Mouse (Mus musculus) bone marrow, adult 2 months (tissue): ENCODE results near the gene Upf3a. TPM values are rescaled to one million over a fixed set of nuclear protein-coding genes. Genes with fewer than 3 reads are reported as not detected.

ENCODE experiments used
- H3K27ac ChIP-seq: fragments of 200-500 bp; 2 replicates; pipeline ENCODE4 v1.5.1; 2012; ENCODE audit warnings: low read depth, mild to moderate bottlenecking, control low read depth, inconsistent platforms, low read length; ENCODE audit not compliant: control insufficient read depth, poor library complexity, insufficient read depth
- H3K4me1 ChIP-seq: fragments of 200-500 bp; 2 replicates; pipeline ENCODE4 v1.6.1; 2011; ENCODE audit warnings: low read length; ENCODE audit not compliant: control insufficient read depth, insufficient read depth
- H3K4me3 ChIP-seq: fragments of 200-500 bp; replicated peaks from 2 replicates; pipeline ENCODE3; 2011; ENCODE audit warnings: mild to moderate bottlenecking, low read depth, low read length, control low read depth; ENCODE audit not compliant: control insufficient read depth
- CTCF ChIP-seq: fragments of 200-500 bp; IDR thresholded peaks from 2 replicates; pipeline ENCODE4 v1.5.1; 2011; ENCODE audit warnings: low read length, control low read depth; ENCODE audit not compliant: control insufficient read depth, insufficient read depth
- POLR2A ChIP-seq: fragments of 200-500 bp; IDR thresholded peaks from 2 replicates; pipeline ENCODE4 v1.6.1; 2011; ENCODE audit warnings: low read depth, mild to moderate bottlenecking, control low read depth, low read length, borderline replicate concordance; ENCODE audit not compliant: control insufficient read depth
- WGBS: fragments of 180-500 bp; shearing (Covaris S2); methylation state at CpG from one replicate; pipeline ENCODE4 v1.1.7; 2018; 5-methylcytosine and 5-hydroxymethylcytosine counted together
- polyA plus RNA-seq: library from polyadenylated mRNA; stranded (reverse); fragments of >200 nt; gene quantifications from 2 replicates; pipeline ENCODE4 v1.2.4, GENCODE M21; 2011; ENCODE audit warnings: low replicate concordance; ENCODE audit not compliant: missing spikeins, insufficient read depth, insufficient read length

The Upf3a gene
- polyA plus RNA-seq, 1 experiment = 19.9 TPM

DNA sequence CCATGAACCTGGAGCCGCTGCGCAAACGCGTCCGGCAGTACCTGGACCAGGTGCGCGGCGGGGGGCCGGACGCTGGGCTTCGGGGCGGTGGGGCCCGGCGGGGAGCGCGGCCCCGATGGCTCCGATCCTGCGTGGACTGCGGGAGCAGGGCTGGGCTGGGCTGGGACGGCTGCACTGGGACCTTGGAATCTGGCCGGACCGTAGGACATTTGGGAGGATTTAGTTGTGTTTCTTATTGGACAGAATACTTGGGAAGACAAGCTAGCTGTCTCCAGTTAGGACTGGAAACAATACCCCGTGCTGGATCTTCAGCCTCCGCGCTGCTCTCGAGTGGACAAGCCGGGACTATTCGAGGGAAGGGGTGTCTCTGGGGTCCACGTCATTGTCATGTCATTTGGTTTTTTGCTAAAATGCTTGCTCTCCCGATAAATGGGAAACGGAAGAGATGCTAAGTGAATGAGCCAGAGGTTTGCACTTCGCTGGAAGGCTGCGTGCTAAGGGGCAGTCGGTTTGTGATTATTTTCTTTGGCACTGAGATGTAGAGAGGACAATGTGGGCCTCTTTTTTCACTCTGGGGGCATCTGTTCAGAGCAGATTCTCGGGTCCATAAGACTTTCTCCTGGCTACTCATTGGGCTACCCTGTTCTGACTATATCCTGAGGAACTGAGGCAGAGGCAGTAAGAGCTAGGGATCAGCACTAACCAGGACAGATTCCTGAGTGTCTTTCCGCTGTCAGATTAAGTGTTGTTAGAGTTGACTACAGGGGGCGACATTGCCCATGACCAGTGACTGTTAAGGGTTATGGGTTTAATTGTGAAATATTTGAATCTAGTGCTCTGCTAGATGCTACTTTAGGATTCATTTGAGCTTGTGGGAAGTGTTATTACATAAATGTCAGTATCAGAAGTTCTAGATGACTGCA lies 27.3 kb upstream of the Upf3a start:
- WGBS = under 1% methylated on average over 38 of the region's 38 CpGs
- Histone ChIP-seq H3K27ac (peak overlapping the region; percentile 77), H3K4me3 (peak overlapping the region; percentile 76), H3K4me1 (no peaks in the 10 kb centered on the region)
- TF ChIP-seq CTCF = no peak
- no peak for TF ChIP-seq POLR2A

DNA sequence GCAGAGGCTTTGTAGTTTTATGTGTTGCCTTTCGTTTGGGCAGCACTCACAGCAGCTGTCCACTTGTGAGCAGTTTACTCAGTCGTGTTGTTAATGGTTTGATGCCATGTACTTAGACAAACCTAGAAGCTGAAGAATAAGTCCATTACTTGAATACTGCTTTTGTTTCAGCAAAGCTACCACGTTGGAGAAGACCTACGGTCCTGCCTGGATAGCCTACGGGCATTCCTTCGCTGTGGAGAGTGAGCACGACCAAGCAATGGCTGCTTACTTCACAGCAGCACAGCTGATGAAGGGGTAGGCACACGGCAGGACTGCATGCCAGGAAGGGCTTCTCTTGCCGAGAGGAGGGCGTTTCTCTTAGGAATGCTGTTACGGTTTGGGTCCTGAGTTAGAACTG lies 16.2 kb upstream of the Upf3a start:
- no peaks in the 10 kb centered on the region for H3K4me1 ChIP-seq
- 88% methylated on average over 11 of the region's 11 CpGs for WGBS
- no peak overlapping the region for H3K27ac ChIP-seq
- H3K4me3 ChIP-seq = no peak overlapping the region
- TF ChIP-seq POLR2A (no peak), CTCF (no peak)

DNA sequence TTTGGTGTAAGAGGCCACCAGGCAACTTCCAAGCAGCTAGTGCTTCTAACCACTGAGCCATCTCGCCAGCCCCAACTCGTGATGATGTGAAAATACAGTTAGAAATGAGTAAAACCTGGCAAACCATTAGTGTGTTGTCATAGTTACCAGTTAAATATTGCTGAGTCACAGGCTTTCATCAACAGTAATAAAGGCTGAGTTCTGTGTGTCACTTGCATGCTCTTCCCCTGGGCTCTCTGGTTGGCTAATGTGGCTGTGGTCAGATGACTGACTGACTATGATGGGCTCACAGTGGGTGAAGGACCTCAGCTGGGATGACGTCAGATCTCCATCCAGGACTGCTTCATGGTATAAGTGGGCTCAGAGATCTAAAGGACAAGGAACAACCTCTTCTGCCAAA lies 4.9 kb upstream of the Upf3a start:
- no peak for TF ChIP-seq POLR2A
- no peak for TF ChIP-seq CTCF
- H3K4me1 ChIP-seq = no peaks in the 10 kb centered on the region; the same call in 1 of the 2 replicates
- no peak overlapping the region for H3K27ac ChIP-seq
- no peak overlapping the region for H3K4me3 ChIP-seq
- WGBS = 62% methylated on average over 3 of the region's 3 CpGs

DNA sequence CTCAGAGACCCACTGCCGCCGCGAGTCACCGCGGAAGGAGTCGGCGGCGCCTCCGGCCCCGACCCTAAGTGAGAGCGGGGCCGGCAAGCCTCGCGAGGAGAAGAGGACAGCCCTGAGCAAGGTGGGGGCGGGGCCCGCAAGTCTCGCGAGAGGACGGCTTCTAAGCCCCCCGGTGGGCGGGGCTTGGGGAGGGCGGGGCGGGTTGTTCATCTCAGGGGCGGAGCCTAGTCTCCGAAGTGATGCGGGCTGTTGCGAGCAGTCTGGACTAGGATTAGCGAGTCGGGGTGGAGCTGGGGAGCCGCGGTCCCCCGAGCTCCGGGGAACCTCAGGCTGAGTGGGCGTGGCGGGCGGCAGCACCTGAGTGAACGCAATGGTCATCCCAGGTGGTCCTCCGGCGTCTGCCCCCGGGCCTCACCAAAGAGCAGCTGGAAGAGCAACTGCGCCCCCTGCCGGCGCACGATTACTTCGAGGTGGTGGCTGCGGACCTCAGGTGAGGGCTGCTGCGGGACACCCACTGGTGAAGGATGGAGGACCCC lies 417 bp downstream of the Upf3a start:
- WGBS = under 1% methylated on average over 47 of the region's 47 CpGs
- Histone ChIP-seq H3K4me1 (peaks cover 1% of the 10 kb centered on the region; the same call in 1 of the 2 replicates), H3K27ac (peak overlapping the region; percentile 99), H3K4me3 (peak overlapping the region; percentile 98)
- TF ChIP-seq CTCF (peak; percentile 78), POLR2A (peak; percentile 53; the same call in 1 of the 2 replicates)

DNA sequence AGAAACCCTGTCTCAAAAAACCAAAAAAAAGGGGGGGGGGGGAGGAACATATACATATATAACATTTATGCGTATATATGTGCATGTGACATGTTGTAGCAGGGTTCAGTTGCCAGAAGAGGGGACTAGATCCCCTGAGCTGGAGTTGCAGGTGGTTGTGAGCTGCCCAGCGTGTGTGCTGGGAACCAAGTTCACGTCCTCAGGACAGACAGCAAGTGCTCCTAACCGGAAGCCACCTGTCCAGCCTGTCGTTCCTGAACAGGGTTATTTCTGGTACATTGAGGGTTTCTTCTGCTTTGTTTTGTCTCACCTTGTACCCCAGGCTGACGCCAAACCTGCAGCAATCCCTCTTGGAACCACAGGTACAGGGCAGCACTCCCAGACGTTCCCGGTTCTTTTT lies 4.2 kb downstream of the Upf3a start:
- Histone ChIP-seq H3K4me3 (no peak overlapping the region), H3K27ac (no peak overlapping the region), H3K4me1 (peaks cover 1% of the 10 kb centered on the region; the same call in 1 of the 2 replicates)
- TF ChIP-seq POLR2A = no peak
- no peak for TF ChIP-seq CTCF
- 84% methylated on average over 8 of the region's 8 CpGs for WGBS

DNA sequence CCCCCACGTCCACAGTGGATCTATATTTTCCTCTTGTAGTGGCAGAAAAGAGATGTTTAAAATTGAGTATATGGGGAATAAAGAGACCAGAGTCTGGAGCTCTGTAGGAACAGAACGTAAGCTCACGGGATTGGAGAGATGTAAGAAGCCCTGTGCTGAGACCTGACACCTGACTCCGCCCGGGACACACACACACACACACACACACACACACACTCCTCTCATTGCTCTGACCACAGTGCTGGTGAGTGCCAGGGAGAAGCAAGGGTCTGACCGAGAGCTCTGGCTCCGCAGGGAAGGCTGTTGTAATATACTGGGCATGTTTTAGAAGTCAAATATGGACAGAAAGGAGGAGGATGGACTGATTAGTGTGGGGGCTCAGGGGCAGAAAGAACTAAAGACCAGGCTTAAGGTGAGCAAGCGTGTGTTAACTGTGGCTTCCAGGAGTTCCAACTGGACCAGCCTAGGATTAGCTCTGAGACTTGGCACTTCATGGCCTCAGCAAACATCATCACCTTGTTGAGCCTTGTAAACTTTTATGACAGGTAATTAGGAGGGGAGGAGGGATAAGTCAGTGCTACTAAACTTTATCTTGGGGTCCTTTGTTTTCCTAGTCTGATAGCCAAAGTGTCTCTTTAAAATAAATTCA lies 7.8 kb downstream of the Upf3a start:
- H3K4me1 ChIP-seq = no peaks in the 10 kb centered on the region
- WGBS = 89% methylated on average over 8 of the region's 8 CpGs
- no peak overlapping the region for H3K4me3 ChIP-seq
- TF ChIP-seq POLR2A = no peak
- TF ChIP-seq CTCF = no peak
- no peak overlapping the region for H3K27ac ChIP-seq

DNA sequence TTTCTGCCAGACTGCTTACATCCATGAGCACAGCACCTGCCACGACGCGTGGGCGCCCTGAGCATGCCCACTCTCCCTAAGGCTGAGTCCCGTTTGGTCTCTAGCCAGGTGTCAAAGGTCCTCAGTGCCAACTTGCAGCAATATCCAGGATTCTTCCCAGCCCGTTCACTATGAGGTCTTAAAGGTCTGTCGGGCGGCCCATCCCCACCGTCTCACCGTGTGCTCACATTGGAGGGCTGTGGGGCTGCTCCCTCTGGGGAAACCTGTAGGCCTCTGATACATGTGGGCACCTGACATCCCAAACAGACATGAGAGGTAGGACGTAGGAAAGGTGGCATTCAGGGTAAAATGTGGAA lies 8.3 kb downstream of the Upf3a start:
- TF ChIP-seq CTCF (no peak), POLR2A (no peak)
- Histone ChIP-seq H3K27ac (no peak overlapping the region), H3K4me3 (no peak overlapping the region), H3K4me1 (no peaks in the 10 kb centered on the region)
- WGBS = 92% methylated on average over 11 of the region's 11 CpGs

DNA sequence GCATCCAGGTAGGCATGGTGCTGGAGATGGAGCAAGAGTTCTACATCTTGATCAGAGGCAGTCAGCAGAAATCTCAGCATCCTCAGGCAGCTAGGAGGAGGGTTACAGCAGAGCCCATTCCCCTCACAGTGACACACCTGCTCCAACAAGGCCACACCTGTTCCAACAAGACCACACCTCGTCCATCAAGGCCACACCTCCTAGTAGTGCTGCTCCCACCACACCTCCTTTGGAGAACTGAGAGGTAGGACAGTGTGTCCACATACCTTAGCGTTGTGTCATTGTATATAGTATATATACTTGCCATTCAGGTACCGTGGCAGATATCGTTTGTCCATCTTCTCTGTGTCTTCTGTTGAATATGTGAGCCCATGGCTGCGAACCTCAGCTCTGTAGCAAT lies 12.3 kb downstream of the Upf3a start:
- no peak overlapping the region for H3K27ac ChIP-seq
- 93% methylated on average over 5 of the region's 5 CpGs for WGBS
- TF ChIP-seq POLR2A = no peak
- TF ChIP-seq CTCF = no peak
- H3K4me1 ChIP-seq = no peaks in the 10 kb centered on the region
- H3K4me3 ChIP-seq = no peak overlapping the region
